Mouse (Mus musculus) small intestine, adult 2 months (tissue): Measurements from ENCODE around the gene Zcchc14. TPM values are rescaled to one million over a fixed set of nuclear protein-coding genes. Genes with fewer than 3 reads are reported as not detected.
A peak's percentile ranks its signal among the peaks of the same experiment; 100 is the strongest.

Experiments
- H3K27ac ChIP-seq: fragments of 200-500 bp; 2 replicates; pipeline ENCODE4 v1.5.1; 2012; ENCODE audit warnings: low read depth, low read length, control low read depth, inconsistent platforms; ENCODE audit not compliant: insufficient read depth
- H3K27me3 ChIP-seq: fragments of 200-500 bp; 2 replicates; pipeline ENCODE4 v1.6.1; 2012; ENCODE audit warnings: mild to moderate bottlenecking, moderate library complexity, low read length, inconsistent platforms; ENCODE audit not compliant: control insufficient read depth, insufficient read depth
- H3K36me3 ChIP-seq: fragments of 200-500 bp; 2 replicates; pipeline ENCODE4 v1.6.1; 2012; ENCODE audit warnings: mild to moderate bottlenecking, low read length, control low read depth, inconsistent platforms; ENCODE audit not compliant: control insufficient read depth, insufficient read depth
- H3K4me1 ChIP-seq: fragments of 200-500 bp; 2 replicates; pipeline ENCODE4 v1.6.1; 2012; ENCODE audit warnings: low read length, inconsistent platforms, mixed read lengths; ENCODE audit not compliant: control insufficient read depth, insufficient read depth, insufficient read length
- H3K4me3 ChIP-seq: fragments of 200-500 bp; 2 replicates; pipeline ENCODE4 v1.5.1; 2012; ENCODE audit warnings: low read depth, mild to moderate bottlenecking, control low read depth, inconsistent platforms, low read length, moderate library complexity
- CTCF ChIP-seq: fragments of 200-500 bp; IDR thresholded peaks from 2 replicates; pipeline ENCODE4 v1.5.1; 2012; ENCODE audit warnings: low read depth, mild to moderate bottlenecking, control low read depth, inconsistent platforms, low read length, moderate library complexity, mixed read lengths; ENCODE audit not compliant: insufficient replicate concordance, insufficient read length; ENCODE audit errors: extremely low read depth
- POLR2A ChIP-seq: fragments of 200-500 bp; IDR thresholded peaks from 2 replicates; pipeline ENCODE4 v1.6.1; 2012; ENCODE audit warnings: low read depth, mild to moderate bottlenecking, control low read depth, inconsistent platforms, low read length, moderate library complexity
- WGBS: fragments of 180-500 bp; shearing (Covaris S2); methylation state at CpG from one replicate; pipeline ENCODE4 v1.1.7; 2018; 5-methylcytosine and 5-hydroxymethylcytosine counted together
- polyA plus RNA-seq: library from polyadenylated mRNA; depleted of rRNA; stranded (reverse); fragments of >200 nt; gene quantifications from 2 replicates; pipeline ENCODE4 v1.2.3, GENCODE M21; 2012

Gene Zcchc14
- polyA plus RNA-seq, 1 experiment = 31.3 TPM

DNA sequence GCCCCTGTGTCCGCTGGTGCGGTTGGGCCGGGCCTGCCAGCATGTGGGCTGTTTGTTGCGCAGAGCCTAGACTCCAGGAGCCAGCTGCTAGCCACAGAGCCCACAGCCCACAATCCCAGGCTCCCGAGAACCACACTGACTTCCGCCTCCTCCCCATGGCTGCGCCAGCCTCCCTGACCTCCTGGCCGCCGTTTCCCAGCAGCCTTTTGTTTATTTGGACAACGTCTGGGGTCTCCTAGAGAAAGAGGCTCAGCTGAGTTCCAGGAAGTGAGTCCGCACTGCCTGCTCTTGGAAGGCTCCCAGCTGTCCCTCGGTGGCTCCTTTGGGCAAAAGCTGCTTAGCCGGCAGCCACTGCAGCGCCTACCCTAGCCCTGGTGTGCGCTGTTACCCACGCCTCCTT lies 12.6 kb upstream of the Zcchc14 start:
- Histone ChIP-seq H3K27me3 (no peaks in the 10 kb centered on the region), H3K4me3 (peak overlapping the region; percentile 45), H3K4me1 (peaks cover 10% of the 10 kb centered on the region), H3K36me3 (no peaks in the 10 kb centered on the region), H3K27ac (peak overlapping the region; percentile 79)
- TF ChIP-seq POLR2A (no peak), CTCF (no peak)
- 2% methylated on average over 16 of the region's 16 CpGs for WGBS

DNA sequence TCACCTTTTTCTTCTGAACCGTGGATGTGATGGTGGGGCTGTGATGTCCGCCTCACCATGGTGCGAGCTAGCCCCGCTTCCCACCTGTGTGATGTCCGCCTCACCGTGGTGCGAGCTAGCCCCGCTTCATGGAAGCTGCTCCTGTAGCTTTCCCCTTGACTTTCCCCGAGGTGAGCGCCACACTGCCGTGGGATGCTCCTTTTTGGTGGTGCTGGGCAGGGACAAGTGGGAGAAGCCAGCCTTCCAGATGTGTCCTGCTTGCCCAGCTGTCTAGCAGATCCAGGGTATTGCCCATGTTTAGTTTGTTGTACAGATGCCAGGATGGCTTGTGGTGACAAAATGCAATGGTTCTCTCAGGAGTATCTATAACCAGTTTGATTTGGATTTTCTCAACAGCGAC lies 10.4 kb upstream of the Zcchc14 start:
- WGBS = 95% methylated on average over 12 of the region's 12 CpGs
- Histone ChIP-seq H3K4me1 (peaks cover 7% of the 10 kb centered on the region), H3K4me3 (no peak overlapping the region), H3K27me3 (no peaks in the 10 kb centered on the region), H3K27ac (no peak overlapping the region), H3K36me3 (no peaks in the 10 kb centered on the region)
- no peak for TF ChIP-seq CTCF
- no peak for TF ChIP-seq POLR2A

DNA sequence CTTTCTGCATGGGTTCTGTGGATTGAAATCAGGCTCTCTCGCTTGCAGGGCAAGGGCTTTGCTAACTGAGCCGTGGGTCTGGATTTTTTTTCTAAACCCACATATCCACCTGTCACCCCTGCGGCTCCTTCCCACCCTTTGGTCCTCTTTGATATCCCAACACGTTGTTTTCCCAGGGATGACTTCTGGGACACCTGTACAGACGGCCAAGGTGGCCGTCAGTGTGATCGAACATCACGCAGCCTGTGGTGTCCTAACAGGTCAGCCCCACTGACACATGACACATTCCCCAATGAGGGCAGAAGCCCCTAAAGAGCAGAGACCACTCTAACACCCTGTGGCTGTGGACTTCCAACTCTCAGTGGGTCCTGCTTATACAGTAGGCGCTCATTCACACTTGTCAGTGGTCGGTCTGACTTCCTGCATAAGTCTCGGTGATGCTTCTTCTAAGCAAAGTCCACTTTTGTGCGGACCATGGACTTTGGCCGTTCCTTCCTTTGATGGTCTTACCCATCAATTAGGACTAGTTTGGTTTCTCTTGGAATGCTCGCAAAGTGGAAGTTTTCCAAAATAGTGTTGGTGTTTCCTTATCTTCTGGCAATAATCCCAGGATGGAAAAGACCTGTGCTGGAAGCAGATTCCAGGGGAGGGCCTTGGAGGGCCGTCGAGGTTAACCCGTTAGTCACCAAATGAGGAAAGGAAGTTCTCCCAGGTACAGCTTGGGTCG lies 9.1 kb upstream of the Zcchc14 start:
- Histone ChIP-seq H3K27ac (no peak overlapping the region), H3K36me3 (no peaks in the 10 kb centered on the region), H3K4me1 (peaks cover 7% of the 10 kb centered on the region), H3K27me3 (no peaks in the 10 kb centered on the region), H3K4me3 (no peak overlapping the region)
- TF ChIP-seq CTCF (no peak), POLR2A (no peak)
- 25% methylated on average over 18 of the region's 18 CpGs for WGBS

DNA sequence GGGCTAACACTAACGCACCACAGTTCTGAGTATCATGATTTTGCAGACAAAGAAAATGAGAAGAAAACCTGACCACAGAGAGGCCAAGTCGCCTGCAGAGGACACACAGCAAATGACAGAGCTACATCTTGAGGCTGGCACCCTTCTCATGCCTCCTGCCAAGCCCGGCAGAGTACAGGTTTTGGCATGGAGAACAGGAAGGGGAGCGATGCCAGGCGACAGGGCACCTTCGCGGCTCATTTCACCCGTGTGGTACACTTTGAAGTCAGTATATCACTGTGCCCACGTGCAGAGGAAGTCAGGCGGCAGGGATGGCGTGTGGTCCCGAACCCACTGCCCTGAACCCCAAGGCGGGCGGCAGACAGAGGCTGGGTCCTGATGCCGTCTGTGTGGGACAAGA lies 7.9 kb upstream of the Zcchc14 start:
- Histone ChIP-seq H3K4me1 (peaks cover 5% of the 10 kb centered on the region), H3K27me3 (no peaks in the 10 kb centered on the region), H3K27ac (no peak overlapping the region), H3K4me3 (no peak overlapping the region), H3K36me3 (no peaks in the 10 kb centered on the region)
- WGBS = 25% methylated on average over 15 of the region's 15 CpGs
- TF ChIP-seq CTCF (no peak), POLR2A (no peak)

DNA sequence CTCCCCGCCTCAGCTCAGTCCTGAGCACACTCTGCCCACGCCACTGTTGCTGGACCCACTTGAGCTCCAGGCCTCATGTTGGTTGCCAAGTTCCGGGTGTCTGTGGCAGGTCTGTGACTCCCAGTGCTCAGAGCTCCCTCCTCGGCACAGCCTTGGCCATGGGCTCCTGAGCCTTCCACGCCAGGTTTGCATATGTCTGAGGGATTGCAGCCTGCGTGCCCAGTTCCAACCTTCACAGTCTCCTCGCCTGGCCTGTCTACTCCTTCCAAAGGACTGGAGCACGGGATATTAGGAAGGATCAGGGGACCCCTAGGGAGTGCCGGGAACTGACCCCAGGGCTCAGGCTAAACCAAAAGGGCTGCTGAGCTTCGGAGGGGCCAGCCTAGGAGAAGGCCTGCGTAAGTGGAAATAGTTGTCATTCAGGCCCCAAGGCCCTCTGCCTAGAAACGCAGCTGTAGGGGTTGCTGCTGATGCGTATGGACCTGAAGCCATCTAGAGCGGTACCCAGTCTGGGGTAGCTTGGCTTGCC lies 2.3 kb upstream of the Zcchc14 start:
- TF ChIP-seq POLR2A = no peak
- no peak for TF ChIP-seq CTCF
- Histone ChIP-seq H3K27me3 (no peaks in the 10 kb centered on the region), H3K36me3 (no peaks in the 10 kb centered on the region), H3K27ac (no peak overlapping the region), H3K4me3 (no peak overlapping the region), H3K4me1 (peaks cover 17% of the 10 kb centered on the region)
- WGBS = 92% methylated on average over 14 of the region's 14 CpGs

DNA sequence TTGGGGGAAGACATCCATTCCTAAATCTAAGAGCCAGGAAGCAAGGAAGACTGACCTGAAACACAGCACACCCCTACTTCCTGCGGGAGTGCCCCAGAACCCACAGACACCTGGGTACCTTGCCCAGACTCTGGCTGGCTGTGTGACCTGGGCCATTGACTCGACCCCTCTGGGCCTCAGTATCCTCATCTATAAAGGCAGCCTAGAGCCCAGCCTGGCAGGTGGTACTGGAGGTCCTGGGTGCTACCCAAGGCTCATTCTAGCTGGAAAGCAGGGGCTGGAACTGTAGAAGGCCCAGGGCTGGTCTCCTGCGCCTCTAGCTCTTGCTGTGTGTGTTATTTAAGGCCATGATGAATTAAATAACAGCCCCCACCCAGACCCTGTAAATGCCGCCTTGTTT lies 1.4 kb upstream of the Zcchc14 start:
- H3K4me1 ChIP-seq = peaks cover 21% of the 10 kb centered on the region
- 79% methylated on average over 4 of the region's 4 CpGs for WGBS
- no peaks in the 10 kb centered on the region for H3K36me3 ChIP-seq
- no peak overlapping the region for H3K4me3 ChIP-seq
- no peaks in the 10 kb centered on the region for H3K27me3 ChIP-seq
- TF ChIP-seq POLR2A (no peak), CTCF (no peak)
- no peak overlapping the region for H3K27ac ChIP-seq

DNA sequence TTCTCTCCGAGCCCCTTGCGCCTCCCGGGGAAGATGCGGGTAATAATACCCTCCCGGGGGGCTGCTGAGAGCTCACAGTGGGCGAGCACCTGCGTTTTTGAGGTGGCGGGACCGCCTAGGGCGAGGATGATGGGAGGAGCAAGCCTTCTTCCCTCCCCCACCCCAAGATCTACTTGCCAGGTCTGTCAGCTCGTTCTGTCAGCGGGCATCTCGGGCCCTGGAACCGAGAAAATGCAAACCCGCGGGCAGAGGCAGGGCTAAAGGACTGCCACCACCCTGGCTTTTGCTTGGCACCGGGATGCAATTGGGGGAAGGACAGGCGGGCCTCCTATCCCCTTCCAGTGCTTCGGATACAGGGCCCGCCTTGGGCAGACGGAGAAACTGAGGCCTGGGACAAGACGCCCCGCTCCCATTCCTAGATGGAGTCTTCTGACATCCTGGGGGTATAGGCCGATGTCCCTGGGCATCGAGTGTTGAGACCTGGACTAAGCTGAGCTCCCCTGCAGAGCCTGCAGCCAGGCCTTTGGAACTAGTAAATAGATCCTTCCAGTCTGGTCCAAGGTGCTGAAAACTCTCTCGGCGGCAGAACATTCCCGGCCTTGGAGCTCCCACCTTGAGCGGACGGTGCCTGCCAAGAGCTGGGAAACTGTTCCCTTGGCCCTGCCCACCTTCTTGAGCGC lies 779 bp upstream of the Zcchc14 start:
- TF ChIP-seq POLR2A (no peak), CTCF (no peak)
- Histone ChIP-seq H3K4me1 (peaks cover 25% of the 10 kb centered on the region), H3K36me3 (no peaks in the 10 kb centered on the region), H3K4me3 (peak overlapping the region; percentile 80), H3K27ac (peak overlapping the region; percentile 69), H3K27me3 (no peaks in the 10 kb centered on the region)
- WGBS = 4% methylated on average over 31 of the region's 31 CpGs
